Mouse (Mus musculus): Measurements from ENCODE around the gene Il6ra.
A peak's percentile ranks its signal among the peaks of the same experiment; 100 is the strongest.

Gene Il6ra

GRCm38 (mm10) chr3:89909703-89910542 is 3.1 kb downstream of the Il6ra start:
- DNase-seq, result peak; percentile 48 to 72

GRCm38 (mm10) chr3:89908836-89909235 is 4.2 kb downstream of the Il6ra start:
- no peak for DNase-seq

GRCm38 (mm10) chr3:89907846-89908245 is 5.2 kb downstream of the Il6ra start:
- no peak for DNase-seq

GRCm38 (mm10) chr3:89899511-89899908 is 13.5 kb downstream of the Il6ra start:
- DNase-seq, result no peak

DNA sequence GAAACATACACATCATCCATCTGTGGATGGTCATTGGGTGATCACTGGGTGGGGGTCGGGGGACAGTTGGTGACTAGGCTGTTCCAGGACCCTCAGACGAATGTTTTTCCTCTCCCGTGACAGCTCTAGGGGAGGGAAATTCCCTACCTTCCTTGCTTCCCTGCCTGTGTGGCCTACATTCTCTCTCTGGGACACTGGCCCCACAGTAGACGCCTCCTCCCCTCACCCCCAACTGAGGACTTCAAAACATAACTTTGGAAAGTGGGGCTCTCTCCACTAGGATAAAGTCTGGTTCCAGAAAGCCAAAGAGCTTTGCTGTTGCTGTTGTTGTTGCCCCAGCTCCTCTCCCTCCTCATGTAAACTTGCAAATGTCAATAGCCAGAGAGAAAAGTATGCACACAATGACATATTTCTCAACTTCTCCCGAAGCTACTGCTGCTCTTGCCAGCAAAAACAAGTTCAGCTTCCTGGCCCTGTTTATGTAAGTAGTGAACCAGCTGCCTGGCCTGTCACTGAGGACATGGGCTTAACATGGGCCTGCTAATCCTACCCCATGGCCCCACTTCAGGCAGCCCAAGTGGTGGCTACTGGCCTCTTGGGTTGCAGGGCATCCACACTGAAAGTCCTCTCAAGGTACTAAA is 14.0 kb downstream of the Il6ra start:
- peak; percentile 45 to 73 for DNase-seq

DNA sequence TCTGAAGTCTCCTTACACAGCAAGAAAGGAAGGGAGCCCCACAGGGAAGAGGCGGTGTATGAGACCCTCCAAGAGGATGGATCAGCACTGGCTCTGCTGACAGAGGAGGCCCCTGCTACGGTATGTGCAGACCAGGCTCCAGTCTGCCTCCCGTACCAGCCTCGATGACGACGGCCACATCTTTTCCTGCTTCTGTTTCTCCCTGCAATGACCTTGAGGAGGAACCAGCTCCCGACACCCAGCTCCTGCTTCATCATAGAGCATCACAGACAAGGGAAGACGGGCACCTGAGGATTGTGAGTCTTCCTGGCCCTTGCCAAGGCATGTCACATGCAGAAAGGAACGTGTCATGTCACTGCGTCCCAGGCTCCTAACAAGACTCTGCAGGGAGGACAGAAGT is 15.0 kb downstream of the Il6ra start:
- DNase-seq, result no peak

GRCm38 (mm10) chr3:89897204-89897796 is 15.7 kb downstream of the Il6ra start:
- no peak for DNase-seq

- no peak for DNase-seq
These were observed 16.4 kb downstream of the Il6ra start for GRCm38 (mm10) chr3:89896571-89896970.

- no peak for DNase-seq
These were observed 20.4 kb downstream of the Il6ra start for GRCm38 (mm10) chr3:89892517-89893106.

GRCm38 (mm10) chr3:89891696-89892095 is 21.3 kb downstream of the Il6ra start:
- DNase-seq, result no peak

GRCm38 (mm10) chr3:89889841-89890430 is 23.1 kb downstream of the Il6ra start:
- DNase-seq, result no peak

GRCm38 (mm10) chr3:89887582-89888230 is 25.3 kb downstream of the Il6ra start:
- no peak for DNase-seq

GRCm38 (mm10) chr3:89885766-89886165 is 27.2 kb downstream of the Il6ra start:
- DNase-seq, result no peak

DNA sequence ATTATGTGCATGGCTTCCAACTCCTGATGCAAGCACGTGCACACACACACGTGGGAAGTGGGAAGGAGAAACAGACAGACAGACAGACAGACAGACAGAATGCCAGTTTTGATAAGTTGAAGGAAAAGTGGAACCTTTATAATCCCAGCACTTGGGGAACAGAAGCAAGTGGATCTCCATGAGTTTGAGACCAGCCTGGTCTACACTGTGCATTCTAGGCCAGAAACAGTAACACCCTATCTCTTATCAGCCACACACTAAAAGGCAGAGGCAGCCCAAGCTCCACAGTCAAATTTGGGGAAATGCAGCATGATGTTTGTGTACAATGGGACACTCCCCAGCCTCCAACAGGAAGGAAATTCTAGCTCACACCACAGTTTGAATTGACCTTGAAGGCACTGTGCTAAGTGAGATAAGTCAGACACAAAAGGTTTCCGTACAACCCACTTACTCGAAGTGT is 29.4 kb downstream of the Il6ra start:
- no peak for DNase-seq

- DNase-seq, result no peak
These were observed 30.3 kb downstream of the Il6ra start for GRCm38 (mm10) chr3:89882556-89883181.

GRCm38 (mm10) chr3:89880036-89880851 is 32.8 kb downstream of the Il6ra start:
- no peak for DNase-seq

GRCm38 (mm10) chr3:89879326-89879725 is 33.7 kb downstream of the Il6ra start:
- DNase-seq, result no peak

DNA sequence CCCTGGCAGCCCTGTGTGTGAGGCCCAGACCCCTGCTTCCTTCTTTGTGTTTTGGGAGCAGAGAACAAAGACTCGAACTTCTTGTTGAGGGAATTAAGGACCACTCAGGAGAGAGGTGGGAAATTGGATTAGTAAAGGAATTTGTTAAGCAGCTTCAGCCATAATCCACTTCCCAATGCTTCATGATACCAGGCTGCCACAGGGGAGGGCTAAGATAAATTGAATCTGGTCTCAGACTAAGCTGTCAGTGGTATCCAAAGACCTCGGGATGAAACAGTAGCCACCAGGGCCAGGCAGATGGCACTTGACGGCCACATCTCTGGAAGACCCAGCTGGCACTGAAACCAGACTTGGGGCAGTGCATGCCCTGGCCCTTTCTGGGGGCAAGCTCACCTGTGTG is 34.5 kb downstream of the Il6ra start:
- no peak for DNase-seq

DNA sequence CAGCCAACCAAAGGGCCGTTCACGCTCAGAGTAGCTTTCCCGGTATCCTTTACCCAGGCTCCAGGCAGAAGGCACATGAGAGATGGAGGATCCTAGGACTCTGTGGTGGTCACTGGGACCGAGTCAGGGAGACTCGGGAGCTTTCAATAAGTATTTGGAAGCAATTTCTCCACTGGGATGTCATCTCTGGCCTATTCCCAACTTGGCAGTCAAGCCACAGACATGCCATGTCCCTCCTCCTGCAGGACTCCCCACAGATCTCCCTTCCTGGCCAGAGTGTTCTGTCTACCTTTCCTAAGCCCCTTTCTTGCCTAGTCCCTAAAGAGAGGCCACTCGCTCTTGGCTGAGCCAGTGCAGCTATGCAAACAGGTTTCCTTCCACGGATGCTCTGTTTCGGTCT is 35.9 kb downstream of the Il6ra start:
- no peak for DNase-seq

- no peak for DNase-seq
These were observed 36.5 kb downstream of the Il6ra start for GRCm38 (mm10) chr3:89876469-89876868.

- DNase-seq, result no peak
These were observed 37.2 kb downstream of the Il6ra start for GRCm38 (mm10) chr3:89875781-89876180.

Data from lung, postnatal 4 days (tissue).